Mouse (Mus musculus): ENCODE measurements around the gene Gm49027.
"Not testable (repeated sequence)": the region's sequence is repeated elsewhere in the genome, so short reads cannot be mapped to it uniquely, and the experiment has no call there.

Gm49027 gene

GRCm38 (mm10) chr5:123525281-123525680 is at the start of gene Gm49027:
TSS of gene Gm49027 (minus strand) at chr5:123525488.
- DNase-seq (ENCODE audit: low spot score in 2 of 2): no peak

- no peak for DNase-seq (ENCODE audit: low spot score in 2 of 2)
Observed at GRCm38 (mm10) chr5:123573362-123573761, 48.1 kb upstream of the Gm49027 start.

GRCm38 (mm10) chr5:123572357-123573186 is 47.3 kb upstream of the Gm49027 start, which contains the start of gene Vps33a:
TSS of gene Vps33a (minus strand) at chr5:123573038.
- DNase-seq (ENCODE audit: low spot score in 2 of 2): peak; percentile 97 to 98

GRCm38 (mm10) chr5:123561128-123561527 is 35.8 kb upstream of the Gm49027 start:
- DNase-seq (ENCODE audit: low spot score in 2 of 2): no peak

- DNase-seq (ENCODE audit: low spot score in 2 of 2): no peak
Observed at GRCm38 (mm10) chr5:123559588-123559987, 34.3 kb upstream of the Gm49027 start.

GRCm38 (mm10) chr5:123556451-123556850 is 31.2 kb upstream of the Gm49027 start:
- DNase-seq (ENCODE audit: low spot score in 2 of 2): peak in 1 of 2 experiments; percentile 73

GRCm38 (mm10) chr5:123555693-123556092 is 30.4 kb upstream of the Gm49027 start:
- no peak for DNase-seq (ENCODE audit: low spot score in 2 of 2)

GRCm38 (mm10) chr5:123533801-123534200 is 8.5 kb upstream of the Gm49027 start:
- no peak for DNase-seq (ENCODE audit: low spot score in 2 of 2)

GRCm38 (mm10) chr5:123530056-123530455 is 4.8 kb upstream of the Gm49027 start:
- DNase-seq (ENCODE audit: low spot score in 2 of 2): no peak

GRCm38 (mm10) chr5:123528641-123529040 is 3.4 kb upstream of the Gm49027 start:
- no peak for DNase-seq (ENCODE audit: low spot score in 2 of 2)

GRCm38 (mm10) chr5:123525916-123526495 is 718 bp upstream of the Gm49027 start:
- no peak for DNase-seq (ENCODE audit: low spot score in 2 of 2)

- peak in 1 of 2 experiments; percentile 51 for DNase-seq (ENCODE audit: low spot score in 2 of 2)
Observed at GRCm38 (mm10) chr5:123524393-123524750, 916 bp downstream of the Gm49027 start.

GRCm38 (mm10) chr5:123523692-123524392 is 1.4 kb downstream of the Gm49027 start, which contains the start of gene Diablo:
TSS of gene Diablo (minus strand) at chr5:123524176.
- peak; percentile 91 to 97 for DNase-seq (ENCODE audit: low spot score in 2 of 2)

- DNase-seq (ENCODE audit: low spot score in 2 of 2): no peak
Observed at GRCm38 (mm10) chr5:123522166-123522565, 3.1 kb downstream of the Gm49027 start.

- DNase-seq (ENCODE audit: low spot score in 2 of 2): no peak
Observed at GRCm38 (mm10) chr5:123521621-123522020, 3.7 kb downstream of the Gm49027 start.

- no peak for DNase-seq (ENCODE audit: low spot score in 2 of 2)
Observed at GRCm38 (mm10) chr5:123520666-123521065, 4.6 kb downstream of the Gm49027 start.

GRCm38 (mm10) chr5:123514871-123515270 is 10.4 kb downstream of the Gm49027 start:
- DNase-seq (ENCODE audit: low spot score in 2 of 2): no peak

GRCm38 (mm10) chr5:123512102-123512501 is 13.2 kb downstream of the Gm49027 start:
- DNase-seq (ENCODE audit: low spot score in 2 of 2): no peak

- not testable (repeated sequence) for DNase-seq (ENCODE audit: low spot score in 2 of 2)
Observed at GRCm38 (mm10) chr5:123511426-123511825, 13.9 kb downstream of the Gm49027 start.

GRCm38 (mm10) chr5:123510160-123510559 is 15.1 kb downstream of the Gm49027 start, which contains the start of gene B3gnt4:
TSS of gene B3gnt4 (plus strand) at chr5:123510460.
- no peak for DNase-seq (ENCODE audit: low spot score in 2 of 2)

- DNase-seq (ENCODE audit: low spot score in 2 of 2): no peak
Observed at GRCm38 (mm10) chr5:123508921-123509320, 16.4 kb downstream of the Gm49027 start.
